Mouse (Mus musculus): ENCODE results near the gene Hist1h4k.

The Hist1h4k gene

GRCm38 (mm10) chr13:21721107-21721756 lies 29.1 kb downstream of the Hist1h4k start:
- peak; percentile 43 for DNase-seq (ENCODE audit: low spot score in 2 of 2)

GRCm38 (mm10) chr13:21718381-21719080 lies 31.8 kb downstream of the Hist1h4k start:
- DNase-seq (ENCODE audit: low spot score in 2 of 2), result peak in 1 of 2 experiments; percentile 40

DNA sequence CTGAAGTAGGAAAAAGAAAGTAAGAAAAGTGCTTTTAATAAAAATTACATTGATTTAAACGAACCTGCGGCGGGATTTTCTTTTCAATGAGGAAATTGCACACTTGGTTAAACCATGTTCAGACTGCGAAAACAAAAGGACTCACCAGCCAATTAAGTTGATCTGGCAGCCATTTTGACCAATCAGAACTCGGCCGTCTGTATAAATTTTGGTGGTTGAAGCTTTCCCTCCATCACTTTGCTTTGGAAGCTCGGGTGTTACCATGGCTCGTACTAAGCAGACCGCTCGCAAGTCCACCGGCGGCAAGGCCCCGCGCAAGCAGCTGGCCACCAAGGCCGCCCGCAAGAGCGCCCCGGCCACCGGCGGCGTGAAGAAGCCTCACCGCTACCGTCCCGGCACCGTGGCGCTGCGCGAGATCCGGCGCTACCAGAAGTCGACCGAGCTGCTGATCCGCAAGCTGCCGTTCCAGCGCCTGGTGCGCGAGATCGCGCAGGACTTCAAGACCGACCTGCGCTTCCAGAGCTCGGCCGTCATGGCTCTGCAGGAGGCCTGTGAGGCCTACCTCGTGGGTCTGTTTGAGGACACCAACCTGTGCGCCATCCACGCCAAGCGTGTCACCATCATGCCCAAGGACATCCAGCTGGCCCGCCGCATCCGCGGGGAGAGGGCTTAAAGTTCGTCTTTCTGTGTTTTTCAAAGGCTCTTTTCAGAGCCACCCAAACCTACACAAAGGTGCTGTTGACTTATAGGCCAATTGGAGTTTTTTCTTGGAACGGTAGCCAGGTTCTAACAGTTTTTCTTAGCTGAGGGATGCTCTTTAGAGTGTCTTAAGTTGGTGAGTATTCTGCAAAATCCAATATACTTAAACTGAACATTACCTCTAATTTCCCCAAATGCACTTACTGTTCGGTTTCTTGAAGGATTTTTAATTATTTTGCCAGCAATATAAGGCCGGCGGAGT lies 32.6 kb downstream of the Hist1h4k start, which contains the start of gene Hist1h3h:
Gene Hist1h3h, plus strand, starts transcription at position 263 of the 961 bp plus-strand sequence.
- DNase-seq (ENCODE audit: low spot score in 2 of 2), result peak; percentile 88 to 94

GRCm38 (mm10) chr13:21716540-21717391 lies 33.5 kb downstream of the Hist1h4k start:
- DNase-seq (ENCODE audit: low spot score in 2 of 2), result peak; percentile 52 to 61

DNA sequence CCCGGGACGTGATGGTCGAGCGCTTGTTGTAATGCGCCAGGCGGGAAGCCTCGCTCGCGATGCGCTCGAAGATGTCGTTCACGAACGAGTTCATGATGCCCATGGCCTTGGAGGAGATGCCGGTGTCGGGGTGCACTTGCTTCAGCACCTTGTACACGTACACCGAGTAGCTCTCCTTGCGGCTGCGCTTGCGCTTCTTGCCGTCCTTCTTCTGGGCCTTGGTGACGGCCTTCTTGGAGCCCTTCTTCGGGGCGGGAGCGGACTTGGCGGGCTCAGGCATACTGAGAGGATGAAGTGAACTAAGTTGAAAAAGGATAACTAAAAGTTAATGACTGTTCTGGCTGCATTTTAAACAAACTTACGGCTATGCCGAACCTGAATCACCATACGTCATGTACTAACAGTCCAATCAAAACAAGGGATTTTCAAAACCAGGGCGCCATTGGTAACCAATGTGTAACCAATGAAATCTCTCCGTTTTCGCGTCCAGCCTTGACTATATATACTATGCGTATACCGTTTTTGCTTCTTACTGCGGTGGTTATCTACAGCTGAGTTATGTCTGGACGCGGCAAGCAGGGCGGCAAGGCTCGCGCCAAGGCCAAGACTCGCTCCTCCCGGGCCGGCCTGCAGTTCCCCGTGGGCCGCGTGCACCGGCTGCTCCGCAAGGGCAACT lies 34.3 kb downstream of the Hist1h4k start, which contains the start of the genes Hist1h2bl and Hist1h2ai:
Gene Hist1h2bl, minus strand, starts transcription at position 280 of the 676 bp plus-strand sequence.
Gene Hist1h2ai, plus strand, starts transcription at position 559 of the 676 bp plus-strand sequence.
- DNase-seq (ENCODE audit: low spot score in 2 of 2), result peak; percentile 85 to 89

DNA sequence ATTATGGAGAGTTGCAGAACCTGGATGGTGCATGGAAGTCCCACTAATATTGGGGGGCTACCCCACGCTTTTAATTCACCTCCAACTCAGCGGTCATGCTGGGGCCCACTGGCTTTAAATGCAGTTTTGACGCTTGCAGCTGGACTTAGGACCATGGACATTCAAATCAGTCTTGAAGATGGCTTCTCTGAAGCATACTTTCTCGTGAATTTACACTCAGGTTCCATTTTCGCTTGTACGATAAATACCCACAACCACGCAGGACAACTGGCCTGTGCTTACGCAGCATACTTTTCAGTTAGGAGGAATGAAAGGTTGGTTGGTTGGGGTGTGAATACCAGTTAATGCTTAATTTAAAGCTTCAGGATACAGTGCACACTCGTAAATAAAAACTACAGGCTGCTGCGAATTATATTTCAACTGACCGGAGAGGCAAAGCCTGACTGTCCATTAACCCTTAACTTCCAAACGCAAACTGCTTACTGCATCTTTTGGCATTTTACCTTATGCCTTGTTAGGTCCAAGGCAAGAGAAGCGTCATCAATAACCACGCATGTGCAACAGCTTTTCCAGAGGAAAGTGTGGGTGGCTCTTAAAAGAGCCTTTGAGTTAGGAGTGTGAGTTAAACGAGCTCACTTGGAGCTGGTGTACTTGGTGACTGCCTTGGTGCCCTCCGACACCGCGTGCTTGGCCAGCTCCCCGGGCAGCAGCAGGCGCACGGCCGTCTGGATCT lies 35.0 kb downstream of the Hist1h4k start:
- DNase-seq (ENCODE audit: low spot score in 2 of 2), result peak; percentile 48 to 51

DNA sequence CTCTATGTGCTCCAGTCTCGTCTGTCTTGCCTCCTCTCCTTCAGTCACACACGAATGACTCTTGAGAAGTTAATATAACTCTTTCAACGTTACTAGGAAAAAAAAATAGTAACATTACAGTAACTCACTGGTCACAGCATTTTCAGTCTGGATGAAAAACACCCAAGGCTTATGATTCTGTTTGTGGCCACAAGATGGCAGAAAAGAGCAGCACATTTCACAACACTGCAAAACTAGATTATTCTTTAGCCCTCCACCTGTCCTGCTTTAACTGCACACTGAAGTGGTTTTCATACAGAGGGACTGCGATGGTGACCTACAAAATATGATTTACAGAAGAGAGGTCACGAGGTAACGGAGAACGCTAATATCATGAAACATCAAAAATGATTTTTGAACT lies 35.6 kb downstream of the Hist1h4k start:
- DNase-seq (ENCODE audit: low spot score in 2 of 2), result peak; percentile 68 to 79

DNA sequence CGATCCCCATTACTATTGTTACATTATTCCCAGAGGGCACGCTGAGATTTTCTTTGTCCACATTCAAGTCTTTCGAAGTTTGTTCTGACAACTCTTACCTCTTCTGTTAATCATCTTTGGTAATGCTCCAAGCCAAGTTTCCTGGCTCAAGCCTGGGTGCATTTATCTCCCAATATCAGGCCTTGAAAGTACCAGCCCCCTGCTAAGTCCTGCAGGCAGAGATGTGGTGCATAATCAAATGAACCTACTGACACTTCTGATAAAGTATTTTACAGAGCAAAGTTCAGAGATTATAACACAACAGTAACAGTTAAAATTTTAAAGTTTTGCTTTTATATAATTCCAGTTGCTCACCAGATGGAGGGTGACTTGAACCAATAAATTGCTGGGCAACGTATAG lies 38.6 kb downstream of the Hist1h4k start:
- no peak for DNase-seq (ENCODE audit: low spot score in 2 of 2)

DNA sequence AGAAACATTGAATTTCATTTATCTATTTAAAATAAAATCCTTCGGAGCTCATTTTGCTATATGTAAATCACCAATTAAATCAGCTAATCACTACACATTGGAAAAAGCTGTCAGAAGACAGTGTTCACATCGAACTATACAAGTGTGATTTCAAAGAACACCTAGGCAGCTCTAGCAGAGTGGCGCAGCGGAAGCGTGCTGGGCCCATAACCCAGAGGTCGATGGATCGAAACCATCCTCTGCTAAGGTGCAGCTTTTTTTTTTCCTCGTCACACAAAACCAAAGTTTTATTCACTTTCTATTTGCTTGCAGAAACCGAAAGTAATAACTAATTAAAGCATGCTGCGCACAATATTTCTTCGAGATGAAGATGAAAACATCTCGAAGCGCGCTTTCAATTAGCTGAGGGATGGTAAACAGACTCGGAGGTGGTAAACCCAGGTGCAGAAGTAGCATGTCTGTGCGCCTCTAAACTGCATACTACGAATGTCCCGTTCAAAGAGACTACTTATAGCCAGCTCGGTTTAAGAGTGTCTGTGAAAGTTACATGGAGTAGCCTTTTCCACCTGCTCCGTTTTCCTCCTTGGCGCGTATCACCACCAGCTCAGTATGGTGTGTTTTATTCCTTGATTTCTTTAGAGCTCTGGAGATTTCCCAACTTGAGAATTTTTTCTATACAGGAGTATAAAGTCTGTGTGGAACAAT lies 39.3 kb downstream of the Hist1h4k start:
- DNase-seq (ENCODE audit: low spot score in 2 of 2), result peak; percentile 81 to 85

GRCm38 (mm10) chr13:21710031-21710711 lies 40.1 kb downstream of the Hist1h4k start:
- DNase-seq (ENCODE audit: low spot score in 2 of 2), result peak; percentile 90 to 93

DNA sequence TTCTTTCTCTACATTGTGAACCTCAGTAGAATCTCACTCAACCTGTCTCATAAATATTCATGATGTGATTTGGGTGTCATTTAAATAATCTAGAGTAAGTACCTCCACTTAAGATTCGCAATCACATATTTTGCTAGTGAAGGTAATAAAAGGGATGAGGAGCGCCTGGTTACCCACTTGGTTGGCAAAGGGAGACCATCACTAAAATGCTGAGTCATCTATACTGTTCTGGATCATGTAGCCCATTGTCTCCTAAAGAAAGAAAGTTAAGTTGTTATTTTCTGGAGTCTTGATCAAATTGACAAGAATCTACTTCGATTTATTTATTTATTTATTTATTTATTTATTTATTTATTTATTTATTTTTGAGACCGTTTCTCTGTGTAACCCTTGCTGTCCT lies 43.6 kb downstream of the Hist1h4k start:
- DNase-seq (ENCODE audit: low spot score in 2 of 2), result no peak
